Mouse (Mus musculus) hindbrain, embryonic 14.5 days (tissue): ENCODE measurements around the gene Stat6. TPM values are rescaled to one million over a fixed set of nuclear protein-coding genes. Genes with fewer than 3 reads are reported as not detected.
"Not testable (repeated sequence)": the region's sequence is repeated elsewhere in the genome, so short reads cannot be mapped to it uniquely, and the experiment has no call there.

Experiments used
- ATAC-seq: fragments of 200-750 bp; cut with Nextera tagmentation; 2 replicates; pipeline ENCODE4 v1.8.0; 2017; ENCODE audit warnings: moderate number of reproducible peaks, mild to moderate bottlenecking, moderate TSS enrichment, moderate library complexity; ENCODE audit not compliant: low FRiP score
- DNase-seq: peaks from one replicate; pipeline ENCODE4 v3.0.0-alpha.2; 2015; ENCODE audit warnings: low spot score
- H3K27ac ChIP-seq: fragments of 300-500 bp; sonication (generic); 2 replicates; pipeline ENCODE4 v1.5.1; 2014; ENCODE audit warnings: mild to moderate bottlenecking, moderate library complexity
- H3K27me3 ChIP-seq: fragments of 300-500 bp; sonication (generic); 2 replicates; pipeline ENCODE4 v1.6.1; 2014; ENCODE audit warnings: mild to moderate bottlenecking, low read length, mixed read lengths; ENCODE audit not compliant: control insufficient read depth, insufficient read depth
- H3K36me3 ChIP-seq: fragments of 300-500 bp; sonication (generic); replicated peaks from 2 replicates; pipeline ENCODE4 v1.6.1; 2014; ENCODE audit not compliant: control insufficient read depth, insufficient read depth
- H3K4me1 ChIP-seq: fragments of 300-500 bp; sonication (generic); replicated peaks from 2 replicates; pipeline ENCODE4 v1.6.1; 2014; ENCODE audit warnings: antibody characterized with exemption, low read length, mixed read lengths; ENCODE audit not compliant: control insufficient read depth, insufficient read depth
- H3K4me2 ChIP-seq: fragments of 300-500 bp; sonication (generic); replicated peaks from 2 replicates; pipeline ENCODE4 v1.6.1; 2014; ENCODE audit warnings: mild to moderate bottlenecking, moderate library complexity
- H3K4me3 ChIP-seq: fragments of 300-500 bp; sonication (generic); replicated peaks from 2 replicates; pipeline ENCODE4 v1.5.1; 2014; ENCODE audit warnings: mild to moderate bottlenecking, low read length
- H3K9ac ChIP-seq: fragments of 300-500 bp; sonication (generic); 2 replicates; pipeline ENCODE4 v1.6.1; 2014
- H3K9me3 ChIP-seq: fragments of 300-500 bp; sonication (generic); 2 replicates; pipeline ENCODE4 v1.6.1; 2016; ENCODE audit warnings: low read length; ENCODE audit not compliant: control insufficient read depth
- WGBS: fragments of 180-500 bp; shearing (Covaris S2); extraction: QIAGEN DNeasy Blood & Tissue Kit; methylation state at CpG from one replicate; pipeline ENCODE4 v1.1.7; 2014; 5-methylcytosine and 5-hydroxymethylcytosine counted together
- polyA plus RNA-seq: library from polyadenylated mRNA; unstranded; fragments of >200 nt; fragmentation: Nextera tagmentation; extraction: Ambion mirVana; gene quantifications from 2 replicates; pipeline ENCODE4 v1.2.1, GENCODE M21; 2014

The Stat6 gene
- polyA plus RNA-seq, 1 experiment from 2014 or later = 4.7 TPM

- no peak overlapping the region for H3K4me2 ChIP-seq
- H3K27ac ChIP-seq = no peak overlapping the region
- no peak overlapping the region for H3K9ac ChIP-seq
- no peak overlapping the region for H3K4me3 ChIP-seq
- no peaks in the 10 kb centered on the region for H3K36me3 ChIP-seq
- peaks cover 32% of the 10 kb centered on the region for H3K27me3 ChIP-seq
- H3K4me1 ChIP-seq = peaks cover 17% of the 10 kb centered on the region; the same call in 1 of the 2 replicates
- WGBS = 80% methylated on average over 5 of the region's 5 CpGs
- DNase-seq (no peak), ATAC-seq (no peak)
- no peaks in the 10 kb centered on the region for H3K9me3 ChIP-seq
Measured at GRCm38 (mm10) chr10:127640421-127640820, 2.4 kb upstream of the Stat6 start.

- ATAC-seq (peak; percentile 67; the same call in 1 of the 2 replicates), DNase-seq (peak; percentile 84)
- Histone ChIP-seq H3K4me1 (peaks cover 17% of the 10 kb centered on the region; the same call in 1 of the 2 replicates), H3K27ac (peak overlapping the region; percentile 45; the same call in 1 of the 2 replicates), H3K27me3 (peaks cover 32% of the 10 kb centered on the region), H3K9me3 (no peaks in the 10 kb centered on the region), H3K36me3 (no peaks in the 10 kb centered on the region), H3K9ac (peak overlapping the region; percentile 53; the same call in 1 of the 2 replicates), H3K4me2 (peak overlapping the region; percentile 47), H3K4me3 (peak overlapping the region; percentile 26)
- 6% methylated on average over 19 of the region's 19 CpGs for WGBS
Measured at GRCm38 (mm10) chr10:127641861-127642771, 670 bp upstream of the Stat6 start.

- Histone ChIP-seq H3K9me3 (no peaks in the 10 kb centered on the region), H3K27ac (peak overlapping the region; percentile 45; the same call in 1 of the 2 replicates), H3K36me3 (no peaks in the 10 kb centered on the region), H3K9ac (peak overlapping the region; percentile 53), H3K4me3 (peak overlapping the region; percentile 26), H3K4me2 (peak overlapping the region; percentile 47), H3K4me1 (peaks cover 17% of the 10 kb centered on the region; the same call in 1 of the 2 replicates), H3K27me3 (peaks cover 32% of the 10 kb centered on the region)
- 2% methylated on average over 25 of the region's 25 CpGs for WGBS
- ATAC-seq (0 out of 2 replicates have a peak, but pooled peaks have one; percentile 32), DNase-seq (no peak)
Measured at GRCm38 (mm10) chr10:127643553-127644238, 910 bp downstream of the Stat6 start.

GRCm38 (mm10) chr10:127645791-127646190 is 3.0 kb downstream of the Stat6 start:
- H3K4me2 ChIP-seq = no peak overlapping the region
- DNase-seq = no peak
- 62% methylated on average over 2 of the region's 2 CpGs for WGBS
- H3K27ac ChIP-seq = no peak overlapping the region
- peaks cover 32% of the 10 kb centered on the region for H3K27me3 ChIP-seq
- no peaks in the 10 kb centered on the region for H3K36me3 ChIP-seq
- no peak overlapping the region for H3K9ac ChIP-seq
- H3K4me3 ChIP-seq = no peak overlapping the region
- no peak for ATAC-seq
- no peaks in the 10 kb centered on the region for H3K9me3 ChIP-seq
- H3K4me1 ChIP-seq = peaks cover 17% of the 10 kb centered on the region; the same call in 1 of the 2 replicates

- no peak for ATAC-seq
- Histone ChIP-seq H3K4me2 (peak overlapping the region; percentile 22; the same call in 1 of the 2 replicates), H3K9me3 (no peaks in the 10 kb centered on the region), H3K27ac (no peak overlapping the region), H3K4me3 (no peak overlapping the region), H3K9ac (no peak overlapping the region), H3K4me1 (no peaks in the 10 kb centered on the region), H3K36me3 (no peaks in the 10 kb centered on the region), H3K27me3 (no peaks in the 10 kb centered on the region)
- WGBS = 58% methylated on average over 21 of the region's 21 CpGs
- DNase-seq = no peak
Measured at GRCm38 (mm10) chr10:127652906-127653638, 10.3 kb downstream of the Stat6 start.

GRCm38 (mm10) chr10:127654970-127655579 is 12.3 kb downstream of the Stat6 start:
- Histone ChIP-seq H3K4me2 (no peak overlapping the region), H3K27me3 (no peaks in the 10 kb centered on the region), H3K27ac (no peak overlapping the region), H3K9me3 (no peaks in the 10 kb centered on the region), H3K36me3 (no peaks in the 10 kb centered on the region), H3K4me3 (no peak overlapping the region), H3K4me1 (no peaks in the 10 kb centered on the region), H3K9ac (no peak overlapping the region)
- 72% methylated on average over 16 of the region's 16 CpGs for WGBS
- DNase-seq = no peak
- ATAC-seq = no peak

GRCm38 (mm10) chr10:127657617-127658016 is 14.8 kb downstream of the Stat6 start:
- H3K4me3 ChIP-seq, H3K9ac ChIP-seq, DNase-seq, H3K4me2 ChIP-seq, H3K4me1 ChIP-seq, H3K36me3 ChIP-seq, H3K9me3 ChIP-seq, H3K27ac ChIP-seq, ATAC-seq: not testable (repeated sequence)
- WGBS = 55% methylated on average over 6 of the region's 6 CpGs
- peaks cover 22% of the 10 kb centered on the region for H3K27me3 ChIP-seq

- H3K4me3 ChIP-seq = no peak overlapping the region
- no peak overlapping the region for H3K27ac ChIP-seq
- peaks cover 26% of the 10 kb centered on the region for H3K27me3 ChIP-seq
- 28% methylated on average over 6 of the region's 6 CpGs for WGBS
- no peaks in the 10 kb centered on the region for H3K9me3 ChIP-seq
- DNase-seq = no peak
- H3K9ac ChIP-seq = no peak overlapping the region
- H3K36me3 ChIP-seq = no peaks in the 10 kb centered on the region
- no peak for ATAC-seq
- H3K4me2 ChIP-seq = no peak overlapping the region
- peaks cover 9% of the 10 kb centered on the region; the same call in 1 of the 2 replicates for H3K4me1 ChIP-seq
Measured at GRCm38 (mm10) chr10:127658076-127658475, 15.3 kb downstream of the Stat6 start.
